Mouse (Mus musculus) frontal cortex, postnatal 14 days (tissue): ENCODE data around the gene Tango2.

Source experiments
- DNase-seq, 2 experiments: peaks; one replicate each; pipeline ENCODE4 v3.0.0; 2022; ENCODE audit warnings: low spot score in 2 of 2

The Tango2 gene

DNA sequence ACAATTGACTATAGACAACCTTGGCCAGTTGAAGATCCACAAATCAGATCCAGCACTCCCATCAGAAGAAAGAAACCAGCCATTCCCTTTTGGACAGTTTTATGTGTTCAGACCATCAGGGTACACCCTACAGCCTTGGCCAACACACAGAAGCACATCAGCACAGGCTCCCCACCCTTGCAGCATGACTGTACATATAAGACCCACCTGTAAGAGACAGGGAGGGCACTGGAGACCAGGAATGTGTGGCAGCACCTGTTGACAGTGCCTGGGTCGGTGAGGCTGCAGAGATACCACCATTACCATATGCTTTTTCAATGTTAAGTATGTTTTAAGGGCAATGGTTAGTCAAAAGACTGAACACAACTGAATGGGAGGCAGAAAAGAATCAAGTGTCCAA lies 94.0 kb downstream of the Tango2 start:
- DNase-seq, result no peak

DNA sequence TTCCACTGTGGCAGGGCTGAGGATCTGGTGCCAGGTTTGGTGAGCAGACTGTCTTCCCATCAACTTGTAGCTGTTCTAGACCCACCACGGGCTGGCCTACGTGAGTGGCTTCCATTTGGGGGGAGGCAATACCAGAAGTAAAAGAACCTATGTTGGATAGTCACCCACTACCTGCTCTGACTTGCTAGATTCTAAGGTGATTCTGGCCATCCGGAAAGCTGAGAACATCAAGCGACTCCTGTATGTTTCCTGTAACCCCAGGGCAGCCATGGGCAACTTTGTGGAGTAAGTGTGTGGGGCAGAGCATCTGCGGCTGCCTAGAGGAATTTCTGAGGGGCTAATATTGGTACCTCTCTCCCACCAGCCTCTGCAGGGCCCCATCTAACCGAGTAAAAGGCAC lies 95.2 kb downstream of the Tango2 start:
- no peak for DNase-seq

DNA sequence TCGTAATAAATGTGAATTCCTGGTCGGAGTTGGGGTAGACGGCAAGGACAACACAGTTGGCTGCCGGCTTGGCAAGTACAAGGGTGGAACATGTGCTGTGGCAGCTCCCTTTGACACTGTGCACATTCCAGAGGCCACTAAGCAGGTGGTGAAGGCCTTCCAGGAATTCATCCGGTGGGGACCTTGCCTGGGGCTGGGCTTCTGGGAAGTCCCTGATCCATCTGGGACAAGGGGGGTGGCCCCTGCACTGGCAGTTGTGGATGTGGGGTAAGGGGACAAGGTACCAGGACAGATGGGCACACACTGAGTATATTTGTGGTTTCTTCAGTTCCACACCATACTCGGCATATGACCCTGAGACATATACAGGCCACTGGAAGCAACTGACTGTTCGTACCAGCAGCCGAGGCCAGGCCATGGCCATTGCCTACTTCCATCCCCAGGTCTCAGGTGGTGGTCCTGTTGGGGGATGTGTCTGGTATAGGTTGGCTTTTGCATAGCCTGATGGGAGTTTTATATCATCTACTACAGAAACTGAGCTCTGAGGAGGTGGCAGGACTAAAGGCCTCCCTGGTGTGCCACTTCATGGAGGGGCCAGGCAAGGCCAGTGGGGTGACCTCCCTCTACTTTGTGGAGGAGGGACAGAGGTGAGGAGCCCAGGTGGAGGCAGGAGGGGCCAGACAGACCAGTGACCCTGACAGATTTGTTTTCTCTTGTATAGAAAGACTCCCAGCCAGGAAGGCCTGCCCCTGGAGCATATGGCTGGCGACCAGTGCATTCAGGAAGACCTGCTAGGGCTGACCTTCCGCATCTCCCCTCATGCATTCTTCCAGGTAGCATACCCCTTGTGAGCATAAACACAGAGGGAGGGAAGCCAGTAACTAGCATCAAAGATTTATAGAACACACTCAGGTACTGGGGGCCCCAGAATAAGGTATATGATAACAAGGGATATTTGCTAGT lies 96.8 kb downstream of the Tango2 start:
- DNase-seq, result no peak
